Comparison of ENCODE assay signal across 8 mouse cellular contexts in genomic region chr7:46667256-46667655, GRCm38 (mm10). TPM values are rescaled to one million over a fixed set of nuclear protein-coding genes. Genes with fewer than 3 reads are reported as not detected.
DNase-seq lines count a peak whose midpoint lies in the region; ATAC-seq and TF ChIP-seq lines count a peak whose summit lies in the region.

No protein-coding gene starts in this region.

- 1% methylated on average over 21 of the region's 21 CpGs for WGBS in forebrain, embryonic 13.5 days
- WGBS in liver, embryonic 11.5 days = 3% methylated on average over 21 of the region's 21 CpGs
- WGBS in stomach, postnatal 0 days = 2% methylated on average over 21 of the region's 21 CpGs

- TF ChIP-seq CTCF in CH12.LX (conservative IDR thresholded peaks at IDR 0.05 in 1 of 2, IDR thresholded peaks at IDR 0.05 in 1 of 2; ENCODE audit: low read depth in 2 of 2, low read length in 2 of 2) = no peak
- no peak for TF ChIP-seq CTCF in stomach, postnatal 0 days (IDR thresholded peaks at IDR 0.05; ENCODE audit: low read depth)

- peaks cover 5 to 19% of the 10 kb centered on the region in 2 experiments; a peak in 3 of 4 replicates for H3K4me1 ChIP-seq in CH12.LX (ENCODE audit: control insufficient read depth in 1 of 2, insufficient read depth in 2 of 2)
- peaks cover 4% of the 10 kb centered on the region for H3K4me1 ChIP-seq in forebrain, embryonic 13.5 days
- H3K4me1 ChIP-seq in liver, embryonic 11.5 days (replicated peaks; ENCODE audit: control insufficient read depth, insufficient read depth, low read length) = no peaks in the 10 kb centered on the region; the same call in 1 of the 2 replicates
- H3K4me1 ChIP-seq in stomach, postnatal 0 days (replicated peaks; ENCODE audit: control insufficient read depth, insufficient read depth) = no peaks in the 10 kb centered on the region

- 0 out of 2 replicates have a peak overlapping the region, but pooled peaks have one; percentile 10 for H3K4me2 ChIP-seq in CH12.LX (ENCODE audit: insufficient read depth, low read depth, poor library complexity, severe bottlenecking)
- peak overlapping the region; percentile 46 for H3K4me2 ChIP-seq in forebrain, embryonic 13.5 days
- peak overlapping the region; percentile 28 for H3K4me2 ChIP-seq in liver, embryonic 11.5 days
- no peak overlapping the region for H3K4me2 ChIP-seq in stomach, postnatal 0 days (replicated peaks; ENCODE audit: low read depth)

- ATAC-seq in forebrain, embryonic 13.5 days = no peak
- ATAC-seq in liver, embryonic 11.5 days (replicated peaks; ENCODE audit: low FRiP score) = peak; percentile 51; the same call in 1 of the 2 replicates
- 0 out of 2 replicates have a peak, but pooled peaks have one; percentile 24 for ATAC-seq in stomach, postnatal 0 days (ENCODE audit: low FRiP score, low TSS enrichment)
- no peak for ATAC-seq in frontal cortex, adult (ENCODE audit: low TSS enrichment)

- H3K4me3 ChIP-seq in CH12.LX (replicated peaks in 1 of 3; ENCODE audit: low read depth in 2 of 3, low read length in 2 of 3, poor library complexity in 1 of 3) = no peak overlapping the region
- no peak overlapping the region for H3K4me3 ChIP-seq in forebrain, embryonic 13.5 days
- no peak overlapping the region for H3K4me3 ChIP-seq in liver, embryonic 11.5 days (ENCODE audit: low read depth, low read length)
- H3K4me3 ChIP-seq in stomach, postnatal 0 days (ENCODE audit: low read depth, low read length) = no peak overlapping the region

- DNase-seq in adrenal gland, postnatal 14 days = peak; percentile 24
- no peak for DNase-seq in adrenal gland, adult 18-20 months (ENCODE audit: low spot score in 2 of 2)
- no peak for DNase-seq in CH12.LX (ENCODE audit: extremely low read depth)
- DNase-seq in liver, embryonic 11.5 days (ENCODE audit: low spot score) = peak; percentile 43
- DNase-seq in stomach, postnatal 0 days (ENCODE audit: low spot score) = peak; percentile 34
- DNase-seq in cerebellum, postnatal 4 days (ENCODE audit: low spot score in 2 of 2) = no peak

- no peak overlapping the region for H3K27ac ChIP-seq in CH12.LX (ENCODE audit: insufficient read depth, low read depth)
- no peak overlapping the region for H3K27ac ChIP-seq in forebrain, embryonic 13.5 days
- no peak overlapping the region for H3K27ac ChIP-seq in liver, embryonic 11.5 days (ENCODE audit: low read depth, low read length)
- no peak overlapping the region for H3K27ac ChIP-seq in stomach, postnatal 0 days (replicated peaks)

- no peak overlapping the region for H3K9ac ChIP-seq in CH12.LX (ENCODE audit: insufficient read depth, low read depth)
- 0 out of 2 replicates have a peak overlapping the region, but pooled peaks have one; percentile 5 for H3K9ac ChIP-seq in forebrain, embryonic 13.5 days
- no peak overlapping the region for H3K9ac ChIP-seq in liver, embryonic 11.5 days (ENCODE audit: low read depth, low read length)
- no peak overlapping the region for H3K9ac ChIP-seq in stomach, postnatal 0 days (ENCODE audit: low read length)

- H3K27me3 ChIP-seq in CH12.LX (replicated peaks) = peaks cover 14% of the 10 kb centered on the region
- peaks cover 30% of the 10 kb centered on the region for H3K27me3 ChIP-seq in forebrain, embryonic 13.5 days
- H3K27me3 ChIP-seq in liver, embryonic 11.5 days (replicated peaks; ENCODE audit: control insufficient read depth, insufficient read depth, low read length) = peaks cover 26% of the 10 kb centered on the region
- H3K27me3 ChIP-seq in stomach, postnatal 0 days (ENCODE audit: control insufficient read depth, insufficient read depth, low read length) = no peaks in the 10 kb centered on the region

- no peaks in the 10 kb centered on the region for H3K79me2 ChIP-seq in CH12.LX (replicated peaks; ENCODE audit: control insufficient read depth, extremely low read depth, insufficient read depth, poor library complexity, severe bottlenecking)

- TF ChIP-seq EP300 in CH12.LX (IDR thresholded peaks at IDR 0.05; ENCODE audit: low read length) = no peak
- TF ChIP-seq EP300 in stomach, postnatal 0 days (optimal IDR thresholded peaks at IDR 0.05) = no peak

- H3K9me3 ChIP-seq in CH12.LX (replicated peaks; ENCODE audit: low read length) = no peaks in the 10 kb centered on the region
- H3K9me3 ChIP-seq in forebrain, embryonic 13.5 days (replicated peaks) = no peaks in the 10 kb centered on the region
- H3K9me3 ChIP-seq in liver, embryonic 11.5 days (ENCODE audit: control insufficient read depth, low read length) = no peaks in the 10 kb centered on the region
- no peaks in the 10 kb centered on the region for H3K9me3 ChIP-seq in stomach, postnatal 0 days (ENCODE audit: control insufficient read depth, low read length)

- no peak for TF ChIP-seq POLR2A in CH12.LX (IDR thresholded peaks at IDR 0.05; ENCODE audit: low read depth, low read length)

- TF ChIP-seq RAD21 in CH12.LX (IDR thresholded peaks at IDR 0.05; ENCODE audit: low read depth, low read length) = no peak

- in situ Hi-C loops in CH12.LX (cut with MboI; ENCODE audit: low pct_ligation_motif_present, low pct_unique_long_range_greater_than_20kb, low sequenced_read_pairs) = no loop called here

- no peaks in the 10 kb centered on the region for H3K36me3 ChIP-seq in CH12.LX (replicated peaks in 1 of 2; ENCODE audit: control insufficient read depth in 1 of 2, insufficient read depth in 1 of 2, low read length in 1 of 2)
- no peaks in the 10 kb centered on the region for H3K36me3 ChIP-seq in forebrain, embryonic 13.5 days (ENCODE audit: poor library complexity, severe bottlenecking)
- H3K36me3 ChIP-seq in liver, embryonic 11.5 days (ENCODE audit: control insufficient read depth, insufficient read depth, low read length) = no peaks in the 10 kb centered on the region
- H3K36me3 ChIP-seq in stomach, postnatal 0 days (ENCODE audit: control insufficient read depth, insufficient read depth, low read length) = no peaks in the 10 kb centered on the region

- dilution Hi-C loops in CH12.LX (cut with MboI; ENCODE audit: extremely low pct_ligation_motif_present, extremely low pct_unique_long_range_greater_than_20kb, low sequenced_read_pairs) = no loop called here

TF ChIP-seq in CH12.LX, 34 proteins besides CTCF, POLR2A, EP300 and RAD21:
- TF ChIP-seq ETS1 (conservative IDR thresholded peaks at IDR 0.05; ENCODE audit: low read depth, low read length) (no peak), CHD2 (IDR thresholded peaks at IDR 0.05; ENCODE audit: low read length) (no peak), ZC3H11A (IDR thresholded peaks at IDR 0.05; ENCODE audit: low read depth, low read length) (no peak), MAX (IDR thresholded peaks at IDR 0.05; ENCODE audit: low read length) (no peak), MEF2A (IDR thresholded peaks at IDR 0.05; ENCODE audit: borderline replicate concordance, low read depth, low read length) (no peak)

RNA-seq across cellular contexts. Expression of gene Tph1, which starts 5.1 kb away (rescaled TPM):
- total RNA-seq in adrenal gland, postnatal 14 days (2021) = 0.26 TPM in 1 of 2 replicates, not detected in the other
- under 1 TPM in 1 of 2 experiments, not detected in 1; 0.45 TPM for total RNA-seq in adrenal gland, adult 18-20 months (2021)
- total RNA-seq in CH12.LX (2012; rRNA removed) (0.13 and 0.17 TPM in 2 replicates), CH12.LX (2014; rRNA removed) (not detected in 2 replicates)
- 0.22 TPM in 1 of 2 replicates, not detected in the other for polyA plus RNA-seq in CH12.LX (2012; ENCODE audit: insufficient read length, low read depth)
- polyA plus RNA-seq in forebrain, embryonic 13.5 days (2015; fragmentation: Nextera tagmentation; extraction: Ambion mirVana) = 0.21 and 0.28 TPM in 2 replicates
- polyA plus RNA-seq in liver, embryonic 11.5 days (2014; fragmentation: Nextera tagmentation; extraction: Ambion mirVana) = 0.11 and 0.30 TPM in 2 replicates
- 0.48 and 0.79 TPM in 2 replicates for polyA plus RNA-seq in stomach, postnatal 0 days (2015; fragmentation: Nextera tagmentation; extraction: Ambion mirVana)

RNA-seq across cellular contexts. Expression of gene Sergef, which starts 27.6 kb away (rescaled TPM):
- total RNA-seq in adrenal gland, postnatal 14 days (2021) = 13.8 and 14.0 TPM in 2 replicates
- 10 to 100 TPM; 22.1 to 22.9 TPM for total RNA-seq in adrenal gland, adult 18-20 months (2021)
- total RNA-seq in CH12.LX (2012; rRNA removed) = 13.8 and 14.1 TPM in 2 replicates
- total RNA-seq in CH12.LX (2014; rRNA removed) = 13.0 and 16.3 TPM in 2 replicates
- 17.9 and 18.0 TPM in 2 replicates for polyA plus RNA-seq in CH12.LX (2012; ENCODE audit: insufficient read length, low read depth)
- 25.0 and 26.6 TPM in 2 replicates for polyA plus RNA-seq in forebrain, embryonic 13.5 days (2015; fragmentation: Nextera tagmentation; extraction: Ambion mirVana)
- 13.2 and 15.7 TPM in 2 replicates for polyA plus RNA-seq in liver, embryonic 11.5 days (2014; fragmentation: Nextera tagmentation; extraction: Ambion mirVana)
- polyA plus RNA-seq in stomach, postnatal 0 days (2015; fragmentation: Nextera tagmentation; extraction: Ambion mirVana) = 10.8 and 11.4 TPM in 2 replicates

RNA-seq across cellular contexts. Expression of gene Saal1, which starts 43.2 kb away (rescaled TPM):
- total RNA-seq in adrenal gland, postnatal 14 days (2021) = 8.3 and 9.9 TPM in 2 replicates
- 1 to 10 TPM; 6.5 to 7.8 TPM for total RNA-seq in adrenal gland, adult 18-20 months (2021)
- total RNA-seq in CH12.LX (2012; rRNA removed) (15.1 and 16.6 TPM in 2 replicates), CH12.LX (2014; rRNA removed) (14.7 and 15.2 TPM in 2 replicates)
- 24.5 and 27.6 TPM in 2 replicates for polyA plus RNA-seq in CH12.LX (2012; ENCODE audit: insufficient read length, low read depth)
- polyA plus RNA-seq in forebrain, embryonic 13.5 days (2015; fragmentation: Nextera tagmentation; extraction: Ambion mirVana) = 28.1 and 29.2 TPM in 2 replicates
- 30.7 and 32.7 TPM in 2 replicates for polyA plus RNA-seq in liver, embryonic 11.5 days (2014; fragmentation: Nextera tagmentation; extraction: Ambion mirVana)
- polyA plus RNA-seq in stomach, postnatal 0 days (2015; fragmentation: Nextera tagmentation; extraction: Ambion mirVana) = 10.4 and 11.2 TPM in 2 replicates

RNA-seq across cellular contexts. Expression of gene Saa3, which starts 48.2 kb away (rescaled TPM):
- 1.4 TPM in 2 replicates for total RNA-seq in adrenal gland, postnatal 14 days (2021)
- total RNA-seq in adrenal gland, adult 18-20 months (2021) = 1 to 10 TPM; 1.1 to 4.0 TPM
- total RNA-seq in CH12.LX (2012; rRNA removed) (not detected in 2 replicates), CH12.LX (2014; rRNA removed) (0.59 TPM in 1 of 2 replicates, not detected in the other)
- not detected in 2 replicates for polyA plus RNA-seq in CH12.LX (2012; ENCODE audit: insufficient read length, low read depth)
- 0.28 TPM in 1 of 2 replicates, not detected in the other for polyA plus RNA-seq in forebrain, embryonic 13.5 days (2015; fragmentation: Nextera tagmentation; extraction: Ambion mirVana)
- polyA plus RNA-seq in liver, embryonic 11.5 days (2014; fragmentation: Nextera tagmentation; extraction: Ambion mirVana) = 0.29 and 0.78 TPM in 2 replicates
- polyA plus RNA-seq in stomach, postnatal 0 days (2015; fragmentation: Nextera tagmentation; extraction: Ambion mirVana) = 0.34 TPM in 1 of 2 replicates, not detected in the other

Comparison
In these comparisons a context has a peak if more than half of its experiments do, and no peak if none do; other contexts are left out.
1. DNase-seq: peak in adrenal gland, postnatal 14 days (single experiment), liver, embryonic 11.5 days (single experiment) and stomach, postnatal 0 days (single experiment); none in adrenal gland, adult 18-20 months (0 of 2), CH12.LX (single experiment) and cerebellum, postnatal 4 days (0 of 2).
2. ATAC-seq: peak in liver, embryonic 11.5 days (single experiment) and stomach, postnatal 0 days (single experiment); none in forebrain, embryonic 13.5 days (single experiment) and frontal cortex, adult (single experiment).